Mouse (Mus musculus) left cerebral cortex, postnatal 10 days (tissue): Measurements from ENCODE around the gene Pax7. TPM values are rescaled to one million over a fixed set of nuclear protein-coding genes. Genes with fewer than 3 reads are reported as not detected.

Source experiments
- DNase-seq, 2 experiments: peaks; one replicate each; pipeline ENCODE4 v3.0.0; 2021 to 2022; ENCODE audit warnings: low spot score in 2 of 2, mixed read lengths in 1 of 2; ENCODE audit errors: extremely low spot score in 1 of 2
- intact Hi-C: fragments of 180-260 bp; cut with DNase I; formaldehyde crosslinking; loops from one replicate; pipeline ENCODE4 v1.15.1; 2025
- total RNA-seq, 2 experiments: library from RNA; stranded (reverse); gene quantifications; 2 replicates each; pipeline ENCODE4 v1.2.3; 2021

Pax7 gene
- total RNA-seq, 2 experiments from 2014 or later, result not detected

DNA sequence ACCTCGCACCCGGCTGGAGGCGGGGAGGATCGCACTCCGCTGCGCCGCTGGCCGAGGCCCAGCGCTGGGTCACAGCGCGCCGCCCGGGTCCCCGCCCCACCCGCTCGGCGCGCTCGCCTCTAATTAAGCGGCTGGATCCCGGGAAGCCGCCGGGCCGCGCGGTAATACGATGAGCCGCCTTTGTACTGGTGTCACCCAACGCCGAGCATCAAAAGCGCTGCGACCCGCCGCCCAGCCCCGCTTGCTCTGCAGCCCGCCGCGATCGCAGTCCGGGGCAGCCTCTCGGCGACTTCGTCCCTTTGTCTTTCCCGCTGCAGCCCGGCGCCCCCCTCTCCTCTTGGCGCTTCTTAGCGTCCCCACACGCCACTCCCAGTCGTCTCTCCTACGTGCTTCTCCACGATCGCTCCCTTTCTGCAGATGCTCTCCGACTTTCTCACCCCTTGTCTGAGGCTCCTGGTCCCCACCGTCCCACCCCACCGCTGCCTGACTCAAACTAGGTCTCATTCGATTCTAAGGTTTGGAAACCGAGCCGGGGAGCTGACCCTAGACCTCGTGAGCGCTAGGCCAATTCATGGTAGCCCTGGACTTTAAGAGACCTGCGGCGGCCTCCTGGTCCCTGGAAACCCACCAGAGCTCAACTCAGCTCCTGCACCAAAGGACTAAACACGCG is 11.7 kb downstream of the Pax7 start:
- intact Hi-C loops, result no loop called here
- no peak for DNase-seq

DNA sequence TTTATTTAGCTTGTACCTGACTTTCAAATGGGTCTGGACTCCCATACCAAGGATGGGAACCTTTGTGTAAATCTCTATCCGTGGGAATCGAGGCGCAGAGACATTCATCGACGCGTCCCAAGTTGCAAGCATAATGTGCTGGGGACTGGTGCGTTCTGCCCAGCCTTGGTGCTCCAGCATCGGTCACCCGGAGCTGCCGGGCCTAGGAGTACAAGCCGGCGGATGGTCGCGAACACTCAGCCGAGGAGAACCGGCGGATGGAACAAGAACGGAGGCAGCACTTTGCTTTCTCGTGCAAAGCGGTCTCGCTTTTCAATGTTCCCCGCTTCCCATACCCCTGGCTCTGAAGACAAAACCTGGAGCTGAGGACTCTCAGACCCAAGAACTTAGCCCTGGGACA is 12.3 kb downstream of the Pax7 start:
- intact Hi-C loops, result no loop called here
- no peak for DNase-seq

DNA sequence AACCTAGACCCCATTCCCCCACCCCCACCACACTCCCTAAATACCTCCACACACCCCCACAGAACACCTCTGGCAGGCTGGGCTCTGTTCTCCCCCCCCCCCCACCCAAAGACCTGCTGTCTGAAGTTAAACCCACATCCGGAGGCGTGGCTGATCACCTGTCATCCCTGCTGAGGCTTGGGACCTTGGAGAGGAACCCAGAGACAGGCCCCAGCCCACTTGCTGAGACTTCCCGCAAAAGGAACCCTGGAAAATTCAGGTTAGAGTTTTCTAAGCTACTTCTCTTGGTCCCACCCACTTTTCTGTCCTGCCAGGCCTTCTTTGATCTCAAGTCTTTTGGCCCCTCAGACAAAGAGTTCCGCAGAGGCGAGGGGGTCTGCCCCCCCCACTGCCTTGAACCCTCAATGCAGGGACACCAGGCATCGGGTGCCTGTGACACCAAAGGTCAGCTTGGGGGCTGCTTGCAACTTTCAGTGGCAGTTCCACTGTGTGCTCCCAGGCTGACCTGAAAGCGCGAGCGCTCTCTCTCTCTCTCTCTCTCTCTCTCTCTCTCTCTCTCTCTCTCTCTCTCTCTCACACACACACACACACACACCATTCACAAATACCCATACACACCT is 13.8 kb downstream of the Pax7 start:
- intact Hi-C loops, result no loop called here
- no peak for DNase-seq

DNA sequence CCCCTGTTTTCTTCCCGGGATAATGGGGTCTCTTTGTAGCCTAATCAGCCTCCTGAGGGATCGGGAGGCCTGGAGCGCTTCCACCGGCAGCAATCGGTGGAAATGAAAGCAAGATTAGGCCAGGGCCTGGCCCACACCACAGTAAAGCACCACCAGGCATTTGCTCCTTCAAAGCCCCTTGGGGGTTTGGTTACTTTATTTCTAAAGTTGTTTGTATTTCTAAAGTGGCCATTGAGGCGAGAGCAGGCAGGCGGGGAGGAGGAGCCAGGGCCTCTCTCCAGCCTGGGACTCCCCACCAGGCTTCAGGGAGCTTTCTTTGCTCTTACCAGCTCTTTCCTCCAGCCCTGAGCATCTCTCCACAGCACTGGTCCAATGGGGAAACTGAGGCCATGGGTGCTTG is 15.2 kb downstream of the Pax7 start:
- intact Hi-C loops, result no loop called here

DNA sequence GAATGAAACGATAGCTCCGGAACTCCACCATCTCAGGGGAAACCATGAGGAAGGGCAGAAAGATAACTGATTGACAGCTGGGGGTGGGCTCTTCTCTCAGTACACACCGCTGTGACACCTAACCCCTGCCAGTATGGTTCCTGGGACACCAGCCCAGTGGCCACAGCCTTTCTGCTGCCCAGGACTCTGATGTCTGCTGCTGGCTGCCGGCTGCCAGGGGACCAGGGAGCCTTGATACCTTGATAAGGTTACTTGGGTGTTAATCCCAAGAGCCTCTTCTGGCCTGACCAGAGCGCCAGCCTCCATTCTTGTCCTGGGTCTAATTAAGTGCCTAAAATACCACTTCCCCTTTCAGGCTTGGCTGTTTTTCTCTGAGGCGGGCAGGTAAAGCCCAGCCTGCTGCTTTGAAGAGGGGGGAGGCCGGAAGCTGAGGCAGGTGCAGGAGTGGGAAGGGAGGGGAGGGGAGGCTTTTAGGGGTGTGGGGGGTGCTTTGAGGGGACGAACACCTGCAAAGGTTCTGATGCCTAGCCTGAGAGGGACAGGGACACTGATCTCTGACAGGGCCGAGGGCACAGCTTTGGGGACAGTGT is 19.9 kb downstream of the Pax7 start:
- no peak for DNase-seq

More for the DNA sequence above, 15.2 kb downstream of the Pax7 start:
- no peak for DNase-seq

DNA sequence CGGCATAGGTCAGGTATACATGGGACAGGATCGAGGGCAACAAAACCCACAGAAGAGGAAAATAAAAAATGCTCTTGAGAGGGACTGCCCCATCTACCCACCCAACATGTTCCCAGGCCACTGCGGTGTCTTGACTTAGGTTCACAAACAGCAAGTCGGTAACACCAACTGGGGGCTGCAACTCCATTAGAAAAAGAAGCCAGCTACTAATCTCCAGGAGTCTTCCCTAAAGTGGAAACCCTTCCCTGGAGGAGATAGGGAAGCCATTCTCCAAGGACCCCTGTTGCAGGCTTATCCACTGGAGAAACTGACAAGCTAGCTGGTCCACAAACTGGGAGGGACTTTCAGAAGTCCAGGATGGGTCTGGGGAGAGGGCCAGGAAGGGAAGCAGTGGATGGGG is 21.4 kb downstream of the Pax7 start:
- DNase-seq, result no peak

More for the DNA sequence above, 19.9 kb downstream of the Pax7 start:
- intact Hi-C loops, result no loop called here

DNA sequence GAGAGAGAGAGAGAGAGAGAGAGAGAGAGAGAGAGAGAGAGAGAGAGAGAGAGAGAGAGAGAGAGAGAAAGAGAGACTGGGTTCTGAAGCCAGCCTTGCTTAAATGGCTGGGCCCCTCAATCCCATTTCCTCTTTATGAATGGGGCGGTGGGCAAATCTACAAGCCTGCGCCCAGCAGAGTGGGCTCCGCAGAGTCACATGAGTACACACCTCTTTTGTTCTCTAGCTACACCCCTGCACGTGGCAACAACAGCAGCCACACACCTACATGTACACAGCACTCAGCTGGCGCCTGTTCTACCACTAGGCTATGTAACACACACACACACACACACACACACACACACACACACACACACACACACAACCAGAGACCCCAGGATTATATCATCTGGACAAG is 21.9 kb downstream of the Pax7 start:
- intact Hi-C loops, result no loop called here
- DNase-seq, result no peak

More for the DNA sequence above, 21.4 kb downstream of the Pax7 start:
- intact Hi-C loops, result no loop called here

DNA sequence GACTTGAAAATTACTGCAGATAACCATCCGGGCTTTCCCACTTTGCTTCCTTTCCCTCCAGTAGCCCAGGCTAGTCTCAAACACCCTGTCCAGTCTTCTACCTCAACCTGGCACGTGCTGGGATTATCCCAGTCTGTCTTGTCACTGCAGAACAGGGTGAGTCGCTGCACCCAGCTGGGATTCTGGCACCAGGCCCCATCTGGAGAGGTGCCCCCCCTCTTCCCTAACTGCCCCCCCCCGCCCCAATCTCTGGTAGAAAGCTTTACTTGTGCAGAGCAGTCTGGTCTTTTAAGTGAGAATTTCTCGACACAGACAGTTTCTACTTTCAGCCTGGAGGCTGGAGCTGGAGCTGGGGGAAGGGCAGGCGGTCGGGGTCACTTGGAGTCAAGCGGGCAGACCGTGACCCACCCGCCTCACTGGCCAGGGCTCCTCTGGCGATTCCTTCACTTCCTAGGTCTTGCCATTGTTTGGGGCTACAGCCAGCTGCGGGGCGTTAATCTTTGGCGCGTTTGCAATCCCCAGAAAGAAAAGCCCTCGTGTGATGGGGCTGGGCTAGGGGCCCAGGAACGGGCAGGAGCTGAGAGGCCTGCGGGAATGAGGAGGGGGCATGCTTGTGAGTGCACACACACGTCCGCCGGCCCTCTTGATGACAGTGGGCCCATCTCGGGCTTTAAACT is 22.4 kb downstream of the Pax7 start:
- no peak for DNase-seq
- intact Hi-C loops, result no loop called here

DNA sequence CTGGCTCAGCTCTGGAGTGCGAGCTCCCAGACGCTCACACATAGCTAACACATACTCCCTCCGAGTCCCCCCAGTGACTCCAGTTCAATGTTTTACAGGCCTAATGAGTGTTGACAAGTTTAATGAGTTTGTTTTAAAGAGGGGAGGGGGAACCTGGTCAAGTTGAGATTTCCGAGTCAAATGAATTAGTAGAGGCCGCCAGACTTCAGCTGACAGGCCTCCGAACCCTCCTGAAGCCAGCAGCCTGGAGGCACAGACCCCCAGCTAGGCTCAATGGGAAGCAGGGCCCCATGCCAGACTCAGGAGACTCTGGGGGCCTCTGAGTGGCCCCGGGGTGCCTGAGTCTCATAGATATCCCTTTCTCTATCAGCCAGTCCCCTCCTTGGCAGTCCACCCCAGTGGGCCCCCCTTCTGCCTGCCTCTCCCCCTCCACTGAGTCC is 23.9 kb downstream of the Pax7 start:
- DNase-seq, result no peak
- intact Hi-C loops, result no loop called here

DNA sequence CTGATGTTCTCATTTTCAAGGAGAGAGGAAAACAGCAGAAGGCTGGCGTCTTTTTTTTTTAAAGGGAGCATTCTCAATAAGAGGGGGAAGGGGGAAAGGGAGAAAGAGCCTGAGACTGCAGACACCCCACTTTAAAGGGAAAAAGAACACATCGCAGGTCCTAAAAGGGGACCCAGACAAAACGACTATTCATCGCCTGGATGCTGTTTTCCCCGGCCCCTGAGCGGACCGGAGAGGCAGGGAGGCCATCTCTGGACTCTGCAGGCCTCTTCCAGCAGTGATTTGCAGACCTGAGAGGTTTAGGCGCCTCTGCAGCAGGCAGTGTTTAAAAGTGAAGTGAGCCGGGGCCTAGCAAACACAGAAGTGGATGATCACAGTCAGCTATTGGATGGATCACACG is 25.5 kb downstream of the Pax7 start:
- intact Hi-C loops, result no loop called here
- no peak for DNase-seq

DNA sequence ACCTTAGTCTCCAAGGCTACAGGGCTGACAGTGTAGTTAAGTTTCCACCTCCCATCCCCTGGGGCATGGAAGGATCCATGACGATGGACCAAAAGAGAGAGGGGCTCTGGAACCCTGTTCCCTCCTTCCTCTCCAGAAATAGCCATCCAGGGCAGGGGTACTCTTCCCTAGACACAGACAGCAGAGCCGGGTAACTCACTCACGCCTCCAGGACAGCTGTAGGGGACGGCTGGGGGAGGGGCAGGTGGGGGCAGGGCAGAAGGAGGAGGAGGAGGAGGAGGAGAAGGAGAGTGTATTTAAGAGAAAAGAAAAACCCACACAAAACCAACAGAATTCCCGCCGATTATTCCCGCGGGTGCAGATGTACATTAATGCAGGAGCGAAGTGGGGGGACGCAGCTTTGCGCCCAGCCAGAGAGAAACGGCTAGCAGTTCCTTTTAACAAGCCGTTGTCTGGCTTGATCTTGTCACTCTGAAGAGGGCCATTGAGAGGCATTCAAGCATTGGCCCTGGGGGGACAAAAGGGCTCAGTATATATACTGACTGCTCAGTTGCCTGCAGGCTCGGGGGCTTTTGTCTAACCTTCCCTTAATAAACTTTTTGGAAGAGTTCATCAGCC is 26.0 kb downstream of the Pax7 start:
- intact Hi-C loops, result no loop called here
- no peak for DNase-seq

DNA sequence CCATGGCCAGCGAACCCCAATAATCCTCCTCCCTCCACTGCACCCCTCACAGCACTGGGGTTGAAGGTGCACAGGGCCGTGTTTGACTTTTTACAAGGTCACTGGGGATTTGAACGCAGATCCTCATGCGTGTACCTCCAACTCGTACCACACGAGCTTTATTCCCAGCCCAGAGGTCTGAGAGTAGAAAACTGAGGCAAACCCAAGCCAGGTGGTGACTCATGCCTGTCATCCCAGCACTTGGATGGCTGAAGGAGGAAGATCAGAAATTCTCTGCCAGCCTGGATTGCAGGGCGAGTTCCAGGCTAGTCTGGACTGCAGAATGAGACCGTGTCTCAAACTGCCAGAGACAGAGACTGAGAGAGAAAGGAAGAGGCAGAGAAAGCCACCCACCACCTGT is 28.4 kb downstream of the Pax7 start:
- DNase-seq, result no peak

DNA sequence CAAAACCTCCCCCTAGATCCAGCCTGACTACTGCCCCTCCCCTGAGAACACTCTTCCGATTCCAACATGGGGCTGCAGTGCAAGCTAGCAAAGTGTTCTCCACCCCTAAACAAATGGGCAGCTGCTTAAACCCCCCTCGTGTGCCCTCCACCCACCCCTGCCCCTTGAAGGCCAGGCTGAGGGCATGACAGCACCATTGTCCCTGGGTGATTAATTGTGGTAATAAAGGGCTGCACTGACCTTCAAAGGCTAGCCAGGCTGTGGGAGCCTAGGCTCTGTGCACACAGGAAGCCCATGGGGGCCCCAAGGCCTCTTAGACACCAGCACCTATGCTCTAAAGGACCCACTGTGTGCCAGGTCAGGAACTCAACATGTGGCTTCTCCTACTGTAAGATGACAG is 29.3 kb downstream of the Pax7 start:
- DNase-seq, result no peak
- intact Hi-C loops, result no loop called here

More for the DNA sequence above, 28.4 kb downstream of the Pax7 start:
- intact Hi-C loops, result no loop called here

DNA sequence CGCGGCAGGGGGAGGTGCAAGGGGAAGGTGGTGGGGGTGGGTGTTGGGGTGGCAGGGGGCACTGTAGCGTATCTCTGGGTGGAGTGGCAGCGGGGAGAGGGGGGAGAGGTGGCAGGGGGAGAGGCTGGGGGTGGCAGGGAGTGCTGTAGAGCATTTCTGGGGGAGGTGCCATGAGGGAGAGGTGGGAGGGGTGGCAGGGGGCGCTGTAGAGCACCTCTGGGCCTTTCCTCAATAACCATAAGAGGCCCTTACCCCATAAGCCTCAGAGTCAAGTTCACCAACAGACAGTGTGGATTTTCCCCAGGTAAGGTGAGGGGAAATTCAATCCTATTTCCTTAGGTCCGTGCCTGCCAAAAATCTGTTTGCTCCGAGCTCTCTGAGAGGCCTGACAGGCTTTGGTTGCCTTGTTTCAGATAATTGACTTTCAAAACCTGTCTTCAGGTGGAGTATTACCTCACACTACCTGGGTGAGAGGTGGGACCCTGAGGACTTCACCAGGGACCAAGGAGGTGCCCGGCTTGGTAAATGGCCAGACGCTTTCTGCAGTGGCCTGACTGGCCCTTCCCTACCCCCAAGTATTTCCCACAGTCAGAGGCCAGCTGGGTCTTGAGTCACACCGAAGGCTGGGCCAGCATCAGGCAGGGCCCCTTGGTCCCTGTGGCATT is 33.8 kb downstream of the Pax7 start:
- no peak for DNase-seq
- intact Hi-C loops, result no loop called here

DNA sequence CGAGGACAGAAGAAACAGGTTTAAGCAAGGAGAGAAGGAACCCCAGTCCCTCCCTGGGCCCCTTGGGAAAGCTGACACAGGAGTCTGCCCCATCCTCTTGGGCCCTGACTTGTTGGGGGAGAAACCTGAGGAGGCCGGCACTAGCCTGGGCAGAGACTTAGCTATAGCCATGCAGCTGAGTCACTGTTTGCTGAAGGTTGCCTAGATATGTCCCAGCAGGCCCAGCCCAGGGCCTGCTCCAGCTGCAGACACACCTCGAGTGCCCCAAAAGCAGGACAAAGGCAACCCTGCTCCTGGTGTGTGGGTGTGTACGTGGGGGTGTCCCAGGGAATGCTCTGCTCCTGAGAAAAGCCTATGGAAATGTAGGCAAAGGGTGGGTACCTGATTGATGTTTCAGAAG is 36.0 kb downstream of the Pax7 start:
- intact Hi-C loops, result no loop called here
- no peak for DNase-seq

DNA sequence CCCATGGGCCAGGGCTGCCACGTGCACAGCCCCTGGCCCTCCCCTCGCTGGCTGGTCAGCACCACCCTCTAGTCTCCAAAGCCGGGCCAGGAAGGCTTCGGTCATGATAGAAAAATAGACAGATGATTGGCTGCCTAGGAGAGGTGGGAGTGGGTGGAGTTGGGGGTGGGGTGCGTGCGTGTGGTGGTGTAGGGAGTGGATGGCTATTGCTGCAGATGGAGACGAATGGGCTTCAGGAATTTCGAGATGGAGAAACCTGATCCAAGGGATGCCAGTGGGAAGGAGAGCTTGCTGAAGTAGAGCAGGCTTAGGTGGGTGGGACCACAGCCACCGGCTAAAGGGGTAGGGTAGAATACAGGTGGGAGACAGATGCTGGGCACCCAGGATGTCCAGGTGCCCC is 37.2 kb downstream of the Pax7 start:
- intact Hi-C loops, result no loop called here
- no peak for DNase-seq

DNA sequence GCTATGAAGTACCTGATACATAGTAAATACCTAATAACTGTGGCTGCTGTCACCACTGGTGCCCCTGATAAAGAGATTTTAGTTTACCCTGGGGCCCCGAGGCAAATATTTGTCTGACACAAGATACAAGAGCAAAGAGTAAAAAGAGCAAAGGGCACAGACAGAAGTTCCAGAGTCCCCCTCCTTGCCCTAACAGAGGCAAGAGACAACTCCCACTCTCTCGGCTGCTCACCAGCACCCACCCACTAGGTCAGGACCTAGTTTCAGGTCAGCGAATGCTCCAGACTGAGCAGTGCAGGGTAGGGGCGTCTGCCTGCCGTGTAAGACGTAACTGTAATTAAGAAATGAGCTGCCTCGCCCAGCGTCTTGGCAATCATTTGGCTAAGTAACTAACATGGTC is 42.2 kb downstream of the Pax7 start:
- no peak for DNase-seq
- intact Hi-C loops, result no loop called here

DNA sequence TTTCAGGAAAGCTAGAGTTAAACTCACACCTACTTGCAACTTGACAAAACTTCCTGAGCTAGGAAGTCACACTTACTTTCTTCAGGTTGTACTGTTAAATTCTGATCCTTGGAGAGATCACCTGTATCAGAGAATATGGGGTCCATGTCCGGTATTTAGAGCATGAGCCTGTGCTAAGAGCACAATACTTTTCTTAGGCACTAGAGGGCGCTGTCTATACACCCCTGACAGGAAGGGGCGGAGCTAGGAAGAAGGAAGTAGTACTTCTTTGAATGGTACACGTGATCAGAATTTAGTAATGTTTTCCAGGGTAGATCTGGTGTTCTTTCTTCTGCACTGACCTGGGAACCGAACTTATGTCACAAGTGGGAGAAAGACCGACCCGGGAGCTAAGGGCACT is 43.6 kb downstream of the Pax7 start:
- intact Hi-C loops, result no loop called here
- no peak for DNase-seq

DNA sequence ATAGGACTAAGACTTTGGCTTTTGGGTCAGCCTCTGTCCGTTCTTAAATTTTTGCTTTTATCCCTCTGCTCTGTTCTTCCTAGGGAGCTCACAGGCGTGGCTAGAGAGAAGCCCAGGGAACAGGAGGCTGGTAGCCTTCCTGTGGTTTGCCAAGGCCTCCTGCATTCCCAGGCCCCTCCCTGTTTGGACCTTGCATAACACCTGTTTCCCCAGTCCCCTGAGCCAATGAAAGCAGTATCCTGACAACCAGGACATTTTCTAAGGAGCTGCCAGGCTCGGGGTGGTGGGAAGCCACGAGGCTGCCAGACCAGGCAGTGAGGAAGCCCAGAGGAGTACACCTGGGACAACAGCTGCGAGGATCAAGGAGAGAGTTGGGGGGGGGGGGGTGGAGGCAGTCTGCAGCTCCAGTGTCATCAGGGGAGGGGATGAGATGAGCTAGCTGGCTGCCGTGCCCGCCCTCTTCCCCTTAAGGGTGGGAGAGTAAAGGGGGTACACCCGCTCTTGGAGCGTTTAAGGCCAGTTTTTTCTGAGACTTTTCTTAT is 50.3 kb downstream of the Pax7 start:
- intact Hi-C loops, result no loop called here

More for the DNA sequence above, 50.3 kb downstream of the Pax7 start:
- DNase-seq, result no peak
